Mouse (Mus musculus): ENCODE measurements at regions not wholly inside any gene's neighbourhood (a gene's known extent, or its start where the extent isn't known, plus 50 kb on each side); places are given as distances from the start of the nearest gene placed in this dataset.

DNA sequence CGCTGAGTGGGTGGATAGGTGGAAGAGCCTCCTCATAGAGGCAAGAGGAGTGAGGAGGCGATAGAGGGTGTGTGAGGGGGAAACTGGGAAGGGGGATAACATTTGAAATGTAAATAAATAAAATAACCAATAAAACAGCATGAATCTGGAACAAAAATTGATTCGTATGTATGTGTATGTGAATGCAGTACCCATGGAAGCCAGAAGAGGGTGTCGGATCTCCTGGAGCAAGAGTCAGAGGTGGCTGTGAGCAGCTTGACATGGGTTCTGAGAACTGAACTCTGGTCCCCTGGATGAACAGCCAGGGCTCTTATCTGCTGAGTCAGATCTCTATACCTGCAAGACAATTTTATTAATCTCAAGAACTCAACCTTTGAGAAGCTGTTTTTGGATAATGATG lies 81.4 kb downstream of the Tfap2b start:
- peak in 1 of 2 experiments; percentile 17 for DNase-seq

DNA sequence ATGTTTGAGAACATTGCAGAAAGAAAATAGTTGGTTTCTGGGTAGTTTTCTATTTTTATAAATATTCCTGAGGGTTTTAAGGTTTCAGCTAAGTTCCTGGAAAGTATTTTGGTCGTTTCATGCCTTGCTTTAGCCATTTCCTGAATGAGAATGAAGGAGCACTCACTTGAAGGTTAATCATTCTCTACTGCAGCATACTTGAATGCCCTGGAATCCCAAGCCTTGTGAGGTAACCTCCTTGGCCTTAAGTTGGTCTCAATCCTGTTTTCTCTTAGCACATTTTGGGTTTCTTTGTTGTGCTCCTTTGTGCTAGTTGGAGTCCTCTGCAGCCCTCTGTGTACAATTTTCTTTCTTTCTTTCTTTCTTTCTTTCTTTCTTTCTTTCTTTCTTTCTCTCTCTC lies 112.9 kb downstream of the Tfap2b start:
- peak; percentile 12 to 57 for DNase-seq

DNA sequence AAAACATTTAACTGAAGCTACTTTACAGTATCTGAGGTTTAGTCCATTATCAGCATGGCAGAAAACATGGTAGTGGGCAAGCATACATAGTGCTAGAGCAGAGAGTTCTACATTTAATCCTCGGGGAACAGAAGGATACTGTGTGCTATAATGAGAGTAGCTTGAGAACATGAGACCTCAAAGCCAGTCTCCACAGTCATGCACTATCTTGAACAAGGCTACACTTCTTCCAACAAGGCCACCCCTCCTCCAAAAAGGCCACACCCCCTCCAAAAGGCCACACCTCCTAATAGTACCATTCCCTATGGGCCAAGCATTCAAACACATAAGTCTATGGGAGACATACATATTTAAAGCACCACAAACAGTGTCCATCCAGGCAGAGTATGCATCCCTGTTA lies 127.3 kb downstream of the Tfap2b start:
- DNase-seq = no peak

DNA sequence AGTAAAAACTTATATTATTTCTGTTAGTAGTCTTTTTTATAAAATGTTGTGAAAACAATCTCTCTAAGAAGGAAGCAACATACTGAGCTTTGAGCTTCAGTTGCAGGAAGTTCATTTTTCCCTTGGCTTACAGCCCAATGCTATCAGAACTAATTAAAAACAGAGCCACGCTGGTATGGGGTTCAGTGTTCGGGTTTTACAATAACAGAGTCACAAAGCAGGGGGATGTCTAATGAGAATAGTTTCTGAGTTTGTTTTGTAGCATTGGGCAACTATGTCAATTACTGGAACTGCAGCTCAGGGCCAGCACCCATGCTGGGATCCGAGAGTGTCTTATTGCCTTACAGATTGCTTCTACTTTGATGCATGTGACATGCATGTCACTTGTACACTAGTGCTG lies 128.5 kb downstream of the Tfap2b start:
- no peak for DNase-seq

DNA sequence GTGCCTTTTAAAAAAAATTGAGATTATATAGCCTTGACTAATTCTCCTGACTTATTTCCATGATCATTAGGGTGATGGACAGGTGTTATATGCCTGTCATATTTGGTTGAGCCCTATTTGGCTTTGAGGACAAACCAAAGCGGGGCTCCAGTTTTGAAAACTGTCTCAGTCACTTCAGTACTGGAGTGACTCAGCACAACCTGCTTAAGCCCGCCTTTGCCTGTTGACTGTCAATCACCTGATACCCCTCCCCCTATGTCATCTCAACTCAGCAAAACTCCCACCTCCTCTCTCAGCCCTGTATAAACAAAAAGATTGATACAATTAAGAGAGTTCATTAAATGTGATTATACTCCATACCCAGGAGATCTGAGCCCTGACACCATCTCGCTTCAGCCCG lies 135.7 kb downstream of the Tfap2b start:
- DNase-seq = no peak

DNA sequence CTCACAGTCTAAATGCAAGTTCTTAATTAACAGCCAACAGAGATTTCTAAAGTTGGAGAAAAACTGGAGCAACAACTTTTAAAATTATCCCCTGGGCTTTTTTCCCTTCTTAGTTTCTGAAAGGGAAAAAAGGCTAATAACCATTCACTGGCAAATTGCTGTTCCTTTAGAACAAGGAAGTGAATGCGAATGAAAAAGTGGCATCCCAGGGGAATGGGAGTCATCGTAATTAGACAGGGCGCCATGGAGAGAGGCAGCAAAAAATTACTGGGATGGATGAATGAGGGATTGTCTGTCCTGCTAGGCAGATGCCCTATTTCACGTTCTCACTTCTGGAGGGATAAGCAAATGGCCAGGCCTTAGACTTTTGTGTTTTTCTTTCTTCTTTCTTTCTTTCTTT lies 141.8 kb downstream of the Tfap2b start:
- no peak for DNase-seq

DNA sequence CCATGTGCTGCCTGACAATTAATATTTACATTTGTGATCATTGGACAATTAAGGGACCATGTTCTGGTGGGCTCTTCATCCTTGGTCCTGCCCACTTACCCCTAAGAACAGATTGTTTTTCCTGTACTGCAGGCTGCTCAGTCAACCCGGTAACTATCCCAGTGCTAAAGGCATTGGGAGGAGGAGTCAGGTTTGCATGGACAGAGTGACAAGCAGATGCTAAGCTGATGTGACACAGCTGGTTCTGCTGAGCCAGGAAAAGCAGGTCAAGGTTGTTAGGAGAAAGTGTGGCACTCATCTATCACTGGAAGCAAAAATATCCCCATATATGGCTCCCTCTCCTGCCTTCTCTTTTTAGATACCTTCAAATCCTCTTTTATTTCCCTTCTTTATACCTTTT lies 176.1 kb downstream of the Tfap2b start:
- DNase-seq = no peak

DNA sequence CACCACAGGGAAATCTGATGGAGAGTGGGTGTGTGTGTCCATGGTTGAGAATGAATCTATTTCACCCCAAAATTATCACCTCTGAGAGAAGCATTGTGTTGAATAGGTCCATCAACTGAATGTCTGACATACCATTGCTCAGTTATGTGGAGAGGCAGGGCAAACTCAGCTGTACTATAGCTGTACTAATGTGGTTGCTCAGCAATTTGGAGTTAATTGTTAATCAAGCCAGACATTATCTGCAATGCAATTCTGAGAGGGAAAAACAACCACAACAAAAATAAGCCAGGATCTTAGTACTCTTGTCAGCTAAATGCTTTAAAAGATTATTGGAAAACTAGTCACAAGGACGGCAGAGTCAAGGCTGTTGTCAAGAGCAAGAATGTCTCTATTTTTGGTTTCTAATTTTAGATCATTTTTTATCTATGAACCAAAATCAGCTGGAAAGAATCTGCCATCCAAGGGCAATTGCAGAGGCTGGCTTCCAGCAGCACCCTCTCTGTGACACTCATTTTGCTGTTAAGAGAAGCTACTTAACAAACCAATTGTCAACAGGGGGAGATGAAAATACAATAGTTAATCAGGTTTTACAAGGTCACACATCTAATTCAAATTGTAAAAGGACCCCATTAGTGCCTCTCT lies 180.3 kb downstream of the Tfap2b start:
- DNase-seq = peak; percentile 4 to 62

DNA sequence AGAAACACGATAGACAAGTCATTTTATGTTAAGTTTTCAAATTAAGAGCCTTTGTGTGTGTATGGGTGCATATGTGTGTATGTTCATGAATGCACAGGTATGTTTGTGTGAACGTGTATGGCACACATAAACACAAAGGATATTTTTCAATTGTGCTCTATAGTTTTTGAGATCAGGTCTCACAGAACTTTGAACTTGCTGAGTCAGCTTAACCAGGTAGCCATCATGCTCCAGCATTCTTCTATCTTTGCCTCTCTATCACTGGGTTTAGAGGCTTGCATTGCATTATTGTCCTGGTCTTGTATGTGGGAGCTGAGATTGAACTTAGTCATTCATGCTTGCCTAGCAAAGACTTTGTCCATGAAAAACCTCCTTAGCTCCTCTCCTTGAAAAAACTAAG lies 198.8 kb downstream of the Tfap2b start:
- DNase-seq = no peak

DNA sequence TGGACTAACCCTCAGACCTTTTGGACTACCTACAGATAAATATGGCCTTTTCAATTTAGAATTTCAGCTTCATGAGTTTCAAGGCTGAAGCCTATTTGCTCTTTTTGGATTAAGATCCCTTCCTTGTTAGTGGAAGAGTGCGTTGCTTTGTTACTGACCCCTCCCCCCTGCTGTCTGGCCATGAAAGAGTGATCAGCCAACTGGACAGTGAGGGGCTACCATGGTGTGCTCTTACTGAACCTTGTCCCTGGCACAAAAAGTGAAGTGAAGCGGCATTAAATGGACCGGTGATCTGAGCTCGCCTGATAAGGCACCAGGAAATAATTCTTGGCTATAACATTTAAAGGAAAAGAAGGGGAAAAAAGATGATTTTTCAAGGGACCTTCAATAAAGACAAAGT lies 203.6 kb downstream of the Tfap2b start:
- DNase-seq = no peak

DNA sequence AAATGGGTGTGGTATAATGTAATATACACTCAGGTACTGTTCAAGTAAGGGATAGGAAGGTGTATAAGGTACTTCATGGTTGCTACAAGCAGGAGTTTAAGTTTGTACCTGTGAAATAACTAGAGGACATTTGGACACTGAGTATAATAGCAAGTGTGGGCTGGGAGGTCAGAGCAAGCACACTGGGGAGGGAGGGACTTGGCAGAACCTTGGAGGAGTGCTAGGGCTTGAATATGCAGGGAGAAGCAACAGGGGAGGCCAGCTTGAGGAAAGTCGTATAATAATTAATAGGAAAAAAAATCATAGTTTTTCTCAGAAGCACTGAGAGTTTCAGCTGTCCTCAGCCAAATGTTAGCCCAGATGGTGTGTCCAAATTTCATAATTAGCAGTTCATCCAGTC lies 212.4 kb downstream of the Tfap2b start:
- peak; percentile 57 to 62 for DNase-seq

DNA sequence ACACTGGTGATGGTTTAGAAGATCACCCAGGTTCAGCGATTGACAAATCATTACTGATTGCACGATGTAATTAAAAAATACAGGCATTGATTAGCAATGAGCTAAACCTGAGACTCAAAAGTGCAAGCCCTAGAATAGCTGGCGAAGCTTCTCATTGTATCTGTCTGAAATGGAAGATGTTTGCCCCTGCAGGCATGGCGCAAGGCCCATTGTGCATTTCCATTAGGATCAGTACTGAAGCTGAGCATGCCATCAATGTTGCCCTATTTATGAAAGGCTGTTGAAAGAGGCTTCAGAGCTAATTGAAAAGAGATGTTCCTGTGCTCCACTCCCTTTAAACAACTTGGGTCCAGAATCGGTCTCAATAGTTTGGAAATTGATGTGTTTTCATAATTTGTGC lies 242.1 kb downstream of the Tfap2b start:
- no peak for DNase-seq

DNA sequence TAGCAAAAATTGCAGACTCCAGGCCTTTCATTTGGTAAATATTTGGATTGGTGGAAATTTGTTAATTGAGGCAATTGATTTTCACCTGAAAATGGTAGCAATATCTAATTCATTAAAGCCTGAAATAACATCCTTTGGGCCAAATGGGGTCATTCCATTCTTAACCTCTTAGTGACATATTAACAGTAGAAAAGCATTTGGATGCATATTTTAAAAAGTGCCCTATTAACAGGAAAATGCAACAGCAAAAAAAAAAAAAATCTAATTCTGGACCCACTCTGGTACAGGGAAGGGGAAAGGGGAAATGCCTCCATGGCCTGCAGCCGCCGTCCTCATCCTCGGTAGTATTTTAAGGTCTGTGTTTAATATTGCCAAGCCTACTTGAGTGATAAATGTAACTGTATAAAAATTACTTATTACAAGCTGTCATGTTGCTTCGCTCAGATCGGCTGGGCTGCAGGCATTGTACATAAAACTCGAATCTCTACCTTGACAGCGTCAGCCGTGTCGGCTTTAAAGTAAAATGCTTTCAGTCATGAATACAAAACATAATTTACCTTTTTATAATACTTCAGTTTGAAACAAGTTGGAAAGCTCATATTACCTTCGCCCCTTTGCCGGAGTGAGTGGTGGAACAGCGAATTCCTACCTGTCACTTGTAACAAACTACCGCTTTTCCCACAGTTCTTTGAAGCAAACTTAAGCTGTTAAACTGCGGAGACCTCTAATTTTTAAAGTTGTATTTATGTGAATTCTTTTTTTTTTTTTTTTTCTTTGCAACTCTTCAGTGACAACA lies 250.1 kb downstream of the Tfap2b start:
- peak; percentile 22 to 28 for DNase-seq

DNA sequence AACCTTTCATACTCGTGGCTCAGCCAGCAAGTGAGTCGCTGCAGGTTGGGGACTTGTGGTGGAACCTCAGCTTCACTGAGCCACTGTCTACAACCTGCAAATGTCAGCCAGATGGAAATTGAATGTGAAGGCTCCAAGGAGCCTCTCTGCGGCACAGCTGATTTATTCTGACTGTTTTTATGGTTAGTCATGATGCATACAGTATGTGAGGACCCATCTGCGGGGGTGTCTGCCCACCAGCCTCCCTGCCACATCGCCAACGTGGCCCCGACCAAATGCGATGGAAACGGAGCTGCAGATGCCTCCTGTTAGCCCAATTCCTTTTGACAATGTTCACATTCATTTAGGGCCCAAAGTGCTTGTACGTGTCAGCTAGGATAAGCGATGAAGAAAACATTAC lies 251.2 kb downstream of the Tfap2b start:
- DNase-seq = no peak

DNA sequence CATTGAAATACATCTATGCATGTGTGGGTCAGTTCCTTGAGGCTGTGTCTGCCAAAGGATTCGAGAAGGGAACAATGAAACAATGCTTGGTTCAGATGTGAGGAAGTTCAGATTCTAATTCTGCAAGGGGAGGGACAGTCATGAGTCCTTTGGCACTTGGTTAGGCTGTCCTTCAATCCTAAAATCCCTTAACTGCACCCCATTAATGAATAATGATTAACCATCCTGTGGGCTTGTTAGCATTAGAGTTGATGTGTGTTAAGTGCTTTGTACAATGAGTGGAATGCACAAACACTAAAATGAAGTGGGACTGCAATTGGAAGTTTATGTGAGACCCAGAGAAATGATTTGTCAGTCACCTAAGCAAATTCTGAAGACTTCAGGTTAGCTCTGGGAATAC lies 264.8 kb downstream of the Tfap2b start:
- DNase-seq = peak in 1 of 2 experiments; percentile 47
